Mouse (Mus musculus): ENCODE results near the gene Dnajc8. TPM values are rescaled to one million over a fixed set of nuclear protein-coding genes. Genes with fewer than 3 reads are reported as not detected.

The Dnajc8 gene
- polyA plus RNA-seq, 1 experiment from 2014 or later, result 245 TPM

- no peak overlapping the region for H3K9ac ChIP-seq (ENCODE audit: low read depth, low read length)
- ATAC-seq (replicated peaks; ENCODE audit: low FRiP score) (no peak), DNase-seq (ENCODE audit: low spot score) (no peak)
- H3K27me3 ChIP-seq (replicated peaks; ENCODE audit: control insufficient read depth, insufficient read depth, low read length), result no peaks in the 10 kb centered on the region
- 49% methylated on average over 3 of the region's 3 CpGs for WGBS
- no peaks in the 10 kb centered on the region for H3K36me3 ChIP-seq (ENCODE audit: control insufficient read depth, insufficient read depth, low read length)
- peak overlapping the region; percentile 46; the same call in 1 of the 2 replicates for H3K27ac ChIP-seq (ENCODE audit: low read depth, low read length)
- H3K9me3 ChIP-seq (ENCODE audit: control insufficient read depth, low read length), result no peaks in the 10 kb centered on the region
- peak overlapping the region; percentile 28; the same call in 1 of the 2 replicates for H3K4me2 ChIP-seq
- no peak overlapping the region for H3K4me3 ChIP-seq (ENCODE audit: low read depth, low read length)
- H3K4me1 ChIP-seq (replicated peaks; ENCODE audit: control insufficient read depth, insufficient read depth, low read length), result peaks cover 40% of the 10 kb centered on the region
These were observed 23.3 kb upstream of the Dnajc8 start for GRCm38 (mm10) chr4:132512080-132512479.

DNA sequence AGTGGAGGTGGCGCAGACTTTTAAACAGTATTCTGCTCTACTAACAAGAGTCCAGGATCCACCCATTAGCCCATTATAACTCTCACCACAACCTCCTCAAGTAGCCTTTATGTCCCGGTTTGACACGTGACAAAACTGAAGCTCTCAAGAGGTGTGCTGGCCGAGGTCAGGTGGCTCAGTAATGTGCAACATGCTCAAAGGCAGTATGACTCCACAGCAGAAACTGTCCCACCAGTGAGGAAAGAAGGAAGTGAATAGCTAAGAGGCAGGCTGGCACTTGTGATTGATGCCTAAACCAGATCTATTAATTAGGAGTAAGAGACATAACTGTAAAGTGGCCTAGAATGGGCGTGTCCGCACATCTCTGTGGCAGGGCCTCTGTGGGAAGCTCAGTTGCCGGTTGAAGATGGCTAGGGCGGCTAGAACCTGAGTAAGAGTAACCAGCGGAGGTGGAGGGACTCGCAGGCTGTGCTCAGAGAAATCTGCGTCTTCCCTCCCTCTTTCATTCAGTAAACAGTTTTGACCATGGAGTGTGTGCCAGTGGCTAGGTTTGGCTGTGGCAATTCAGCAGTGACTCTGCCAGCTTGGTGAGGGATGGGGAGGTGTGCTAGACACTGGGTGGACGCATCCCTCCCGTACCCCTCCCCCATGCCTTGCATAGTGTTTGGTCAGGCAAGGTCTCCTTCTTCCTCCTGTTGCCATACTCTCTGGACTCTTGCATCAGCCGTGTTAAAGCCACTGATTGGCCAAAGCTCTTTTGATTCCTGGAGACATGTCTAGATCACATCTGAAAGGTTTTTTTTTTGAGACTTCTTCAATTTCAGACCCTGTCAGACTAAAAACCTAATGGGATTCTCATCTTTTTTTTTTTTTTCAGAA, 21.7 kb upstream of the Dnajc8 start:
- H3K27ac ChIP-seq (ENCODE audit: low read depth, low read length), result 0 out of 2 replicates have a peak overlapping the region, but pooled peaks have one; percentile 9

GRCm38 (mm10) chr4:132514555-132515135, 20.7 kb upstream of the Dnajc8 start:
- Histone ChIP-seq H3K9ac (ENCODE audit: low read depth, low read length) (peak overlapping the region; percentile 68), H3K4me2 (peak overlapping the region; percentile 100), H3K27ac (ENCODE audit: low read depth, low read length) (peak overlapping the region; percentile 82), H3K9me3 (ENCODE audit: control insufficient read depth, low read length) (no peaks in the 10 kb centered on the region), H3K27me3 (replicated peaks; ENCODE audit: control insufficient read depth, insufficient read depth, low read length) (no peaks in the 10 kb centered on the region), H3K4me1 (replicated peaks; ENCODE audit: control insufficient read depth, insufficient read depth, low read length) (peaks cover 24% of the 10 kb centered on the region), H3K36me3 (ENCODE audit: control insufficient read depth, insufficient read depth, low read length) (no peaks in the 10 kb centered on the region), H3K4me3 (ENCODE audit: low read depth, low read length) (peak overlapping the region; percentile 65)
- under 1% methylated on average over 21 of the region's 21 CpGs for WGBS
- ATAC-seq (replicated peaks; ENCODE audit: low FRiP score), result no peak
- DNase-seq (ENCODE audit: low spot score), result peak; percentile 89

More for the DNA sequence above, 21.7 kb upstream of the Dnajc8 start:
- Histone ChIP-seq H3K4me1 (replicated peaks; ENCODE audit: control insufficient read depth, insufficient read depth, low read length) (peaks cover 28% of the 10 kb centered on the region), H3K4me2 (peak overlapping the region; percentile 100), H3K4me3 (ENCODE audit: low read depth, low read length) (no peak overlapping the region), H3K27me3 (replicated peaks; ENCODE audit: control insufficient read depth, insufficient read depth, low read length) (no peaks in the 10 kb centered on the region), H3K36me3 (ENCODE audit: control insufficient read depth, insufficient read depth, low read length) (no peaks in the 10 kb centered on the region), H3K9ac (ENCODE audit: low read depth, low read length) (peak overlapping the region; percentile 10; the same call in 1 of the 2 replicates), H3K9me3 (ENCODE audit: control insufficient read depth, low read length) (no peaks in the 10 kb centered on the region)
- WGBS, result 34% methylated on average over 14 of the region's 14 CpGs
- DNase-seq (ENCODE audit: low spot score) (no peak), ATAC-seq (replicated peaks; ENCODE audit: low FRiP score) (no peak)

DNA sequence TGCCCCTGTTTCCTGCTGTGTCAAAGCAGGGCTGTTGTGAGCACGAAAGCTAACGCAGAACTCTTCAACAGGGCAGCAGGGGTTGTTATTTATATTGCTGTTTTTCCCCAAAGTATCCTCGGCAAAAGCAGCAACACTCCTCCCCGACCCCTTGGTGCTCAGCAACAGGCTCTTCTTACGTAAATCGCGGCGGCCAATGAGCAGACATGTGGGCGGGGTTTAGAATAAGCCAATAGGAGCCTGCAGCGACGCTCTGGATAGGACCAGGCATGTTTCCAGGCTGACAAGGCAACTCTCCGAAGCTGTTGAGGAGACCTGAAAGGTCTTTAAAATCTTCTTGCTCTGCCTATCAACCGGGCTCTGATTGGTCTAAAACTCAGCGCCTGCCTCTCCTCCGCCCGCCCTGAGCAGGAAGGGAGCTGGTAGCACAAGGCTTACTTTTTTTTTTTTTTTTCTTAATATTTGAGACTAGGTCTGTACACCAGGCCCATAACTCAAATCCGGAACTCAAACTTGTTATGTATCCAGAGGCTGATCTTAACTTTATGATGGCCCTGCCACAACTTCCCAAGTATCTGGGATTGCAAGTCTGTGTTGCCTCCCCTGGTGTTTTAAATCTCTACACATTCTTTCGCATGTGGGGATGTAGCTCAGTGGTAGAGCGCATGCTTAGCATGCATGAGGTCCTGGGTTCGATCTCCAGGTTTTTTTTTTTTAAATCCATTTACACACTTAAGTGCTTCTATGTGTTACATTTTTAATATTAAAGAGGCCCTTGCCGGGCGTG, 19.8 kb upstream of the Dnajc8 start:
- Histone ChIP-seq H3K4me1 (replicated peaks; ENCODE audit: control insufficient read depth, insufficient read depth, low read length) (peaks cover 23% of the 10 kb centered on the region), H3K4me2 (peak overlapping the region; percentile 100), H3K9ac (ENCODE audit: low read depth, low read length) (peak overlapping the region; percentile 68), H3K4me3 (ENCODE audit: low read depth, low read length) (peak overlapping the region; percentile 65), H3K36me3 (ENCODE audit: control insufficient read depth, insufficient read depth, low read length) (no peaks in the 10 kb centered on the region), H3K27ac (ENCODE audit: low read depth, low read length) (peak overlapping the region; percentile 82), H3K9me3 (ENCODE audit: control insufficient read depth, low read length) (no peaks in the 10 kb centered on the region), H3K27me3 (replicated peaks; ENCODE audit: control insufficient read depth, insufficient read depth, low read length) (no peaks in the 10 kb centered on the region)
- DNase-seq (ENCODE audit: low spot score) (peak; percentile 77), ATAC-seq (replicated peaks; ENCODE audit: low FRiP score) (peak; percentile 90)
- 20% methylated on average over 22 of the region's 22 CpGs for WGBS

GRCm38 (mm10) chr4:132518066-132518465, 17.3 kb upstream of the Dnajc8 start:
- H3K9ac ChIP-seq (ENCODE audit: low read depth, low read length), result no peak overlapping the region
- no peak overlapping the region for H3K4me2 ChIP-seq
- DNase-seq (ENCODE audit: low spot score) (no peak), ATAC-seq (replicated peaks; ENCODE audit: low FRiP score) (no peak)
- H3K27ac ChIP-seq (ENCODE audit: low read depth, low read length), result no peak overlapping the region
- no peaks in the 10 kb centered on the region for H3K27me3 ChIP-seq (replicated peaks; ENCODE audit: control insufficient read depth, insufficient read depth, low read length)
- H3K9me3 ChIP-seq (ENCODE audit: control insufficient read depth, low read length), result no peaks in the 10 kb centered on the region
- H3K4me3 ChIP-seq (ENCODE audit: low read depth, low read length), result no peak overlapping the region
- H3K4me1 ChIP-seq (replicated peaks; ENCODE audit: control insufficient read depth, insufficient read depth, low read length), result peaks cover 16% of the 10 kb centered on the region
- WGBS, result 64% methylated on average over 8 of the region's 8 CpGs
- H3K36me3 ChIP-seq (ENCODE audit: control insufficient read depth, insufficient read depth, low read length), result no peaks in the 10 kb centered on the region

- Histone ChIP-seq H3K9me3 (ENCODE audit: control insufficient read depth, low read length) (no peaks in the 10 kb centered on the region), H3K27me3 (replicated peaks; ENCODE audit: control insufficient read depth, insufficient read depth, low read length) (no peaks in the 10 kb centered on the region), H3K4me3 (ENCODE audit: low read depth, low read length) (no peak overlapping the region), H3K4me2 (no peak overlapping the region), H3K36me3 (ENCODE audit: control insufficient read depth, insufficient read depth, low read length) (no peaks in the 10 kb centered on the region), H3K27ac (ENCODE audit: low read depth, low read length) (no peak overlapping the region), H3K9ac (ENCODE audit: low read depth, low read length) (no peak overlapping the region), H3K4me1 (replicated peaks; ENCODE audit: control insufficient read depth, insufficient read depth, low read length) (peaks cover 8% of the 10 kb centered on the region)
- WGBS, result 84% methylated on average over 3 of the region's 3 CpGs
- ATAC-seq (replicated peaks; ENCODE audit: low FRiP score) (no peak), DNase-seq (ENCODE audit: low spot score) (no peak)
These were observed 16.2 kb upstream of the Dnajc8 start for GRCm38 (mm10) chr4:132519188-132519587.

DNA sequence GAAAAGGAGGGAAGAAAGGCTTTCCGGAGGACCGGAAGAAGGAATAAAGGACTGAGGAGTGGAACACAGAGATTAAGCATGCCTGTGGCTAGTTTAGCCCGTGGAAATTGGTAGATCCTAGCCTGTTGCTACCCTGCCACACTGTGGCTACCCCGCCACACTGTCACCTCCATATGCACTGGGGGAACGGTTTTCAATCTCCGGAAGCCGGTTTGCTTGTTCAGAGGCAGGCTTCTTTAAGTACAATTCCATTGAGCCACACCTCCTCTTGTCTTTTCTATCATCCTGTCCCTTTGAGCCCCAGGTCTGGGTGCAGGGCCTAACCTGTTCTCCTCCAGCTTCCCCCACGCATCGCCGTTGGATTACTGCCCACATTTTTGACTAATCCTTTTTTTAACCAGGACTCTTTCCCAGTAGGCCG, 11.0 kb upstream of the Dnajc8 start:
- Histone ChIP-seq H3K4me2 (no peak overlapping the region), H3K9me3 (ENCODE audit: control insufficient read depth, low read length) (no peaks in the 10 kb centered on the region), H3K36me3 (ENCODE audit: control insufficient read depth, insufficient read depth, low read length) (no peaks in the 10 kb centered on the region), H3K4me1 (replicated peaks; ENCODE audit: control insufficient read depth, insufficient read depth, low read length) (peaks cover 18% of the 10 kb centered on the region), H3K27me3 (replicated peaks; ENCODE audit: control insufficient read depth, insufficient read depth, low read length) (no peaks in the 10 kb centered on the region), H3K27ac (ENCODE audit: low read depth, low read length) (peak overlapping the region; percentile 25; the same call in 1 of the 2 replicates), H3K4me3 (ENCODE audit: low read depth, low read length) (no peak overlapping the region), H3K9ac (ENCODE audit: low read depth, low read length) (no peak overlapping the region)
- ATAC-seq (replicated peaks; ENCODE audit: low FRiP score) (no peak), DNase-seq (ENCODE audit: low spot score) (no peak)
- WGBS, result 35% methylated on average over 11 of the region's 11 CpGs

DNA sequence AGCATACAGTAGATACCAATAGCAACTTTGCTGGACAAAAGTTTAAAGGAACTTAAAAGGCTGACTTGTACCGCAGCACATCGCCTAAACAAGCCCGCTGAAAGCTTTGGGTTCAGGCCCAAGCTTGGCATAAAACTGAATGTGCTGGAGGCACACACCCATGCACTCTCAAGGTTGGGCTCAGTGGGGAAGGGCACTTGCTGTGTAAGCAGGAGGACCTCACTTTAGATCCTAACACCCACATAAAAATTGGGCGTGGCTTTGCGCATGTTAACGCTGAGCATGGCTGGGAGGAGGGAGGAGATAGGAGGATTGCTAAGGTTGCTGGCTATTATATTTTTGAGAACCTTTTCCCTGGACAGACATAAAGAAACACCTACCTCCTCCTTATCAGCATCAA, 10.5 kb upstream of the Dnajc8 start:
- Histone ChIP-seq H3K36me3 (ENCODE audit: control insufficient read depth, insufficient read depth, low read length) (peaks cover 2% of the 10 kb centered on the region; the same call in 1 of the 2 replicates), H3K9me3 (ENCODE audit: control insufficient read depth, low read length) (no peaks in the 10 kb centered on the region), H3K4me3 (ENCODE audit: low read depth, low read length) (no peak overlapping the region), H3K4me1 (replicated peaks; ENCODE audit: control insufficient read depth, insufficient read depth, low read length) (peaks cover 23% of the 10 kb centered on the region), H3K9ac (ENCODE audit: low read depth, low read length) (no peak overlapping the region), H3K27me3 (replicated peaks; ENCODE audit: control insufficient read depth, insufficient read depth, low read length) (no peaks in the 10 kb centered on the region), H3K27ac (ENCODE audit: low read depth, low read length) (peak overlapping the region; percentile 25; the same call in 1 of the 2 replicates), H3K4me2 (no peak overlapping the region)
- WGBS, result 53% methylated on average over 6 of the region's 6 CpGs
- DNase-seq (ENCODE audit: low spot score), result no peak
- peak; percentile 44 for ATAC-seq (replicated peaks; ENCODE audit: low FRiP score)
